Mouse (Mus musculus): Measurements from ENCODE around the gene Bbof1. TPM values are rescaled to one million over a fixed set of nuclear protein-coding genes. Genes with fewer than 3 reads are reported as not detected.

The Bbof1 gene
- polyA plus RNA-seq (2016; fragmentation: Nextera tagmentation; extraction: Ambion mirVana) = 0.94 and 1.1 TPM in 2 replicates

- Histone ChIP-seq H3K4me1 (peaks cover 16% of the 10 kb centered on the region), H3K27me3 (ENCODE audit: low read depth, poor library complexity, severe bottlenecking) (peaks cover 17% of the 10 kb centered on the region), H3K27ac (replicated peaks) (peak within 1 kb of the TSS; percentile 90), H3K9me3 (replicated peaks) (no peaks in the 10 kb centered on the region), H3K4me3 (peak within 1 kb of the TSS; percentile 85), H3K36me3 (no peaks in the 10 kb centered on the region)
- WGBS = under 1% methylated on average over 63 of the region's 63 CpGs
- DNase-seq (ENCODE audit: low spot score) = peak; percentile 84
These were observed at the start of gene Bbof1, which contains the start of gene Entpd5 for GRCm38 (mm10) chr12:84408819-84409507. Gene Bbof1, plus strand, starts transcription at chr12:84409071. Gene Entpd5, minus strand, starts transcription at chr12:84409029.

- H3K9me3 ChIP-seq (replicated peaks) = no peaks in the 10 kb centered on the region
- H3K4me3 ChIP-seq = peak within 1 kb of the TSS; percentile 99
- peaks cover 8% of the 10 kb centered on the region for H3K36me3 ChIP-seq
- peak within 1 kb of the TSS; percentile 88 for H3K27ac ChIP-seq (replicated peaks)
- peaks cover 28% of the 10 kb centered on the region for H3K4me1 ChIP-seq
- peak; percentile 93 for DNase-seq (ENCODE audit: low spot score)
- no peaks in the 10 kb centered on the region for H3K27me3 ChIP-seq (ENCODE audit: low read depth, poor library complexity, severe bottlenecking)
- under 1% methylated on average over 51 of the region's 51 CpGs for WGBS
These were observed 47.0 kb upstream of the Bbof1 start, which contains the start of the genes Coq6 and Fam161b for GRCm38 (mm10) chr12:84361555-84362489. Gene Coq6, plus strand, starts transcription at chr12:84361657. Gene Fam161b, minus strand, starts transcription at chr12:84361833.

GRCm38 (mm10) chr12:84362872-84363271, 46.0 kb upstream of the Bbof1 start:
- no peaks in the 10 kb centered on the region for H3K27me3 ChIP-seq (ENCODE audit: low read depth, poor library complexity, severe bottlenecking)
- H3K4me3 ChIP-seq = peak overlapping the region; percentile 99
- H3K9me3 ChIP-seq (replicated peaks) = no peaks in the 10 kb centered on the region
- 80% methylated on average over 2 of the region's 2 CpGs for WGBS
- no peak overlapping the region for H3K27ac ChIP-seq (replicated peaks)
- DNase-seq (ENCODE audit: low spot score) = no peak
- peaks cover 12% of the 10 kb centered on the region for H3K36me3 ChIP-seq
- peaks cover 28% of the 10 kb centered on the region for H3K4me1 ChIP-seq

- WGBS = 87% methylated on average over 9 of the region's 9 CpGs
These were observed 44.6 kb upstream of the Bbof1 start for GRCm38 (mm10) chr12:84364291-84364690.

GRCm38 (mm10) chr12:84365137-84365536, 43.7 kb upstream of the Bbof1 start:
- Histone ChIP-seq H3K9me3 (replicated peaks) (no peaks in the 10 kb centered on the region), H3K4me3 (no peak overlapping the region), H3K27me3 (ENCODE audit: low read depth, poor library complexity, severe bottlenecking) (no peaks in the 10 kb centered on the region), H3K4me1 (peaks cover 28% of the 10 kb centered on the region), H3K36me3 (peaks cover 35% of the 10 kb centered on the region), H3K27ac (replicated peaks) (no peak overlapping the region)
- no peak for DNase-seq (ENCODE audit: low spot score)
- 97% methylated on average over 6 of the region's 6 CpGs for WGBS

More at GRCm38 (mm10) chr12:84364291-84364690, 44.6 kb upstream of the Bbof1 start:
- Histone ChIP-seq H3K4me1 (peaks cover 28% of the 10 kb centered on the region), H3K36me3 (peaks cover 26% of the 10 kb centered on the region), H3K27ac (replicated peaks) (no peak overlapping the region), H3K4me3 (no peak overlapping the region), H3K9me3 (replicated peaks) (no peaks in the 10 kb centered on the region), H3K27me3 (ENCODE audit: low read depth, poor library complexity, severe bottlenecking) (no peaks in the 10 kb centered on the region)
- DNase-seq (ENCODE audit: low spot score) = no peak

- H3K27ac ChIP-seq (replicated peaks) = no peak overlapping the region
- no peaks in the 10 kb centered on the region for H3K27me3 ChIP-seq (ENCODE audit: low read depth, poor library complexity, severe bottlenecking)
- 64% methylated on average over 9 of the region's 9 CpGs for WGBS
- H3K9me3 ChIP-seq (replicated peaks) = no peaks in the 10 kb centered on the region
- no peak for DNase-seq (ENCODE audit: low spot score)
- H3K36me3 ChIP-seq = peaks cover 53% of the 10 kb centered on the region
- H3K4me3 ChIP-seq = no peak overlapping the region
- peaks cover 20% of the 10 kb centered on the region for H3K4me1 ChIP-seq
These were observed 41.9 kb upstream of the Bbof1 start for GRCm38 (mm10) chr12:84366971-84367370.

- Histone ChIP-seq H3K4me3 (no peak overlapping the region), H3K4me1 (no peaks in the 10 kb centered on the region), H3K27me3 (ENCODE audit: low read depth, poor library complexity, severe bottlenecking) (no peaks in the 10 kb centered on the region), H3K27ac (replicated peaks) (no peak overlapping the region), H3K9me3 (replicated peaks) (no peaks in the 10 kb centered on the region), H3K36me3 (peaks cover 86% of the 10 kb centered on the region)
- DNase-seq (ENCODE audit: low spot score) = no peak
- 93% methylated on average over 5 of the region's 5 CpGs for WGBS
These were observed 37.2 kb upstream of the Bbof1 start for GRCm38 (mm10) chr12:84371647-84372046.

GRCm38 (mm10) chr12:84373831-84374481, 34.9 kb upstream of the Bbof1 start:
- no peaks in the 10 kb centered on the region for H3K9me3 ChIP-seq (replicated peaks)
- no peak for DNase-seq (ENCODE audit: low spot score)
- H3K36me3 ChIP-seq = peaks cover 63% of the 10 kb centered on the region
- no peaks in the 10 kb centered on the region for H3K27me3 ChIP-seq (ENCODE audit: low read depth, poor library complexity, severe bottlenecking)
- H3K27ac ChIP-seq (replicated peaks) = no peak overlapping the region
- 95% methylated on average over 6 of the region's 6 CpGs for WGBS
- H3K4me1 ChIP-seq = no peaks in the 10 kb centered on the region
- H3K4me3 ChIP-seq = no peak overlapping the region

GRCm38 (mm10) chr12:84382369-84382768, 26.5 kb upstream of the Bbof1 start:
- WGBS = 87% methylated on average over 4 of the region's 4 CpGs
- Histone ChIP-seq H3K27me3 (ENCODE audit: low read depth, poor library complexity, severe bottlenecking) (no peaks in the 10 kb centered on the region), H3K4me1 (no peaks in the 10 kb centered on the region), H3K9me3 (replicated peaks) (no peaks in the 10 kb centered on the region), H3K4me3 (no peak overlapping the region), H3K36me3 (no peaks in the 10 kb centered on the region), H3K27ac (replicated peaks) (no peak overlapping the region)
- DNase-seq (ENCODE audit: low spot score) = no peak

GRCm38 (mm10) chr12:84384644-84385081, 24.2 kb upstream of the Bbof1 start:
- DNase-seq (ENCODE audit: low spot score) = no peak
- 94% methylated on average over 5 of the region's 5 CpGs for WGBS
- Histone ChIP-seq H3K4me3 (no peak overlapping the region), H3K4me1 (no peaks in the 10 kb centered on the region), H3K9me3 (replicated peaks) (no peaks in the 10 kb centered on the region), H3K27ac (replicated peaks) (no peak overlapping the region), H3K36me3 (no peaks in the 10 kb centered on the region), H3K27me3 (ENCODE audit: low read depth, poor library complexity, severe bottlenecking) (no peaks in the 10 kb centered on the region)

GRCm38 (mm10) chr12:84385408-84385807, 23.5 kb upstream of the Bbof1 start:
- Histone ChIP-seq H3K27me3 (ENCODE audit: low read depth, poor library complexity, severe bottlenecking) (no peaks in the 10 kb centered on the region), H3K4me1 (no peaks in the 10 kb centered on the region), H3K9me3 (replicated peaks) (no peaks in the 10 kb centered on the region), H3K4me3 (no peak overlapping the region), H3K36me3 (no peaks in the 10 kb centered on the region), H3K27ac (replicated peaks) (no peak overlapping the region)
- WGBS = 96% methylated on average over 4 of the region's 4 CpGs
- no peak for DNase-seq (ENCODE audit: low spot score)

- Histone ChIP-seq H3K4me3 (no peak overlapping the region), H3K27me3 (ENCODE audit: low read depth, poor library complexity, severe bottlenecking) (no peaks in the 10 kb centered on the region), H3K36me3 (no peaks in the 10 kb centered on the region), H3K9me3 (replicated peaks) (no peaks in the 10 kb centered on the region), H3K27ac (replicated peaks) (no peak overlapping the region), H3K4me1 (no peaks in the 10 kb centered on the region)
- WGBS = 88% methylated on average over 8 of the region's 8 CpGs
- no peak for DNase-seq (ENCODE audit: low spot score)
These were observed 20.8 kb upstream of the Bbof1 start for GRCm38 (mm10) chr12:84388097-84388496.

All from midbrain, embryonic 10.5 days (tissue).